Mouse (Mus musculus) embryonic stem cell, embryonic (primary cell): ENCODE measurements around the gene D630039A03Rik.

Experiments
- CTCF ChIA-PET, 4 experiments: fragments of 300-600 bp in 2 of 4; fragments of 350-600 bp in 2 of 4; sonication (Branson Sonifier 250); formaldehyde crosslinking; loops; one replicate each; lab custom pipeline; 2022; ENCODE audit warnings: inconsistent platforms in 2 of 4; lab: Charles Lee
- POLR2A ChIA-PET, 4 experiments: fragments of 300-600 bp in 2 of 4; fragments of 350-600 bp in 2 of 4; sonication (Branson Sonifier 250); formaldehyde crosslinking; loops; one replicate each; lab custom pipeline; 2022; ENCODE audit warnings: antibody characterized with exemption in 4 of 4, inconsistent platforms in 1 of 4; lab: Charles Lee

The D630039A03Rik gene

DNA sequence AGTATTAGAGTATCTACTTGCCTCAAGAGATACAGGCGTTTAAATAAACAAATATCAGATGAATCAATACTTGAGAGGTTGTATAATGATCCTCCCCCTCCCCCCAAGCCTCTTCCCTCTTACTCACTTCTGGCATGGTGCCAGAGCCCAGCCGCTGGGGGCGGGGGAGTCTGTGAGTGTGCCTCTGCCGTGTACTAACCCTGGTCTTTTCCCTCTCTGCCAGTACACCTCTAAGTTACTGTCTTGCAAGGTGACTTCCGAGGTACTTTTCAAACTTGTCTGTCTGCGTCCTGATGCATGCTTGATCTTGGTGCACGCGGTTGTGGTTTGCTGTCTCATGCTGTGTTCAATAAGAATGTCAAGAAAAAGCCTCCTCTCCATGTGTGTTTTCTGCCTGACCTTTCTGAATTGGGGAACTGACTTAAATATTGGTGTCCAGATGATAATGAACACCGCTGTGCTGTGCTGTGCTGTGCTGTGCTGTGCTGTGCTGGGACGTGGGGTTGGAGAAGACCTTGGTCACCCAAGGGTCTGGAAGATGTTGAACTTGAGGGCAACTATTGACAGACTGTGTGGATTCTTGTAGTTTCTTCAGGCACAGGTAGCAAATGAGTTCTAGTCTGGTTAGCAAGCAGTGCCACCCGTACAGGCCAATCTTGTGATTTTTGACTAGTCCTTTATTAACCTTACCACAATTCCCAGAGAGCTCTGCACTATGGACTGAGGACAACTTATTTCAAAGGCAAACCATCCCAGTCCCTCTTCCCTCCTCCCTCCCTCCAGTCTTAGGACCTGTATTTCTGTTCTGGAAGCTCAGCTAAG is 29.8 kb downstream of the D630039A03Rik start:
- POLR2A ChIA-PET = no interaction called here
- CTCF ChIA-PET = interaction anchor here in 1 of 4 experiments (0.6 kb wide), 1 partner anchor 130 kb away, joined by 3 read pairs; no protein-coding TSS in a partner anchor

DNA sequence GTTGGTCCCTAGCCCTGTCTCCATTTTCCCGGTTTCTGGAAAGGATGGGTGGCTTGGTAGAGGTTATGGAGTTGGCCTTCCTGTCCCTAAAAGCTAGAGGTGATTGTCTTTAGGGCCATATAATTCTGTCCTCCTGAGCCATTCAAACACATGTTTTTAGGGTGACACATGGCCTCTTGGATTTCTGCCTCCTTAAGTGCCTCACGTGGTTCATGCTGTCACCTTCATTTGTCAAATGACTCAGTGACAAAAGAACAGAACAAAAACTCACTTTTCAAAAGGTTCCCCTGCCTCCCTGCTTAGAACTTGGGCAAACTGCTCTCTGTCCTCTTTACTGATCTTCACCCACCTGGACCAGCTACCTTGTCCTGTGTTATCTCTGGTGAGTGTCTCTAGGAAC is 30.9 kb downstream of the D630039A03Rik start:
- POLR2A ChIA-PET = interaction anchor here in 1 of 4 experiments (0.5 kb wide), 1 partner anchor 130 kb away, joined by 3 read pairs; no protein-coding TSS in a partner anchor

DNA sequence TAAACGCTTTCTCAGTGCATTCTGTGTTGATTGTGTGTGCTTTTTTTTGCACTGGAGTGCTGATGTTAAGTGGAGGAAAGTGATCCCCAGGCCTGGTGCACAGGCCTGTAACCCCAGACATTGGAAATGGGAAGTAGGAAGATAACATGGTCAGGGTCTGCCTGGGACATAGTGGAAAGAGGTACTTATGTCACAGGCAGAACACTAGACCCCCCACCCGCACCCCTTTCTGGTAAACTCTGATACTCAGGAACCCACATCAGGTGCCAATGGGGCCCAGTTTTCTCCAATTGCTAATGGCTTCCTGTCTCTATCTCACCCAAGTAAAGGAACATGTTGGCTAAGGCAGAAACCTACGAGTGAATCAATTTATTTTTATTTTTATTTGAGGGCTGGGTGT is 31.6 kb downstream of the D630039A03Rik start:
- ChIA-PET CTCF (interaction anchor here in 1 of 4 experiments (0.7 kb wide), 1 partner anchor 160 kb away, joined by 3 read pairs; no protein-coding TSS in a partner anchor), POLR2A (interaction anchor here in 2 of 4 experiments (0.5 to 2.3 kb wide), 3 partner anchors 72 to 129 kb away, joined by 3 to 9 read pairs (median 5); partner anchors contain the start of gene Txn1 (in 1 of the 2))

More for the DNA sequence above, 30.9 kb downstream of the D630039A03Rik start:
- CTCF ChIA-PET = no interaction called here

DNA sequence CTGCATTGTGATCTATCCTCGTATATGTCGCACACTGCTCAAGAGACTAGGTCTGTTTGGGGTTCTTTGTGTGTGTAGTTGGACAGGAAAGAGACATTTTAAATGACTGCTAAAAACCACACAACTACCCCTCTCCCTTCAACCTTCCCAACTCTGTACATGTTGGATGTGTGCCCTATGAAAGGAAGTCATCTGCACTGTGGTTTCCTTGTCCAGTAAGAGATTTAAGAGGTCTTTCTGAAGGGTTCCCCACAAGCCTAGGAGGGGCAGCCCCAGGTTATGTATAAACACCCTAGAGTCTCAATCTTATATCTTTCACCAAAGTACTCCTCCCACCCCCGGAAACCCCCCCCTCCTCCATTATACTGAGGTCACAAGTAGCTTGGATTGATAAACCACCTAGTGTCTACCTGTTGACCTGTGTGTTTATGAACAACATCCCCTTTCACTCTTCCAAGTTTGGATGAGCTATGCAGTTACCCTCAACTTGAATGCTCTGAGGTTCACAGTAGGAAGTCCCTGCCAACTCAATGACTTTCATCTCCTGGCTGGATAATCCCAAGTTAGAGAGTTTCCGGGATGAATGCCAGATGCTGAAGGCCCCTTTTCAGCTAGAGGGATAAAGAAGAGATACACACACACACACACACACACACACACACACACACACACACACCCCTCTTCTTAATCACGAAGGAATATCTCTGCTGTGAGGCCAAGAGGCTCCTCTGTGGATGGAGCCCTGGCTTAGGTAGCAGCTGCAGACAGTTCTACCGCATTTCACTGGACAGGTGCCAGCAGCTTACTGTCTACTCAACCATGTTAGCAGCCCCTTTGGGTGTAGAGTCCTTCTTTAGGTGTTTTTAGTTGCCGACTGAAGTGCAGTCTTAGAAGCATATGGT is 32.3 kb downstream of the D630039A03Rik start:
- ChIA-PET CTCF (interaction anchor here in 2 of 4 experiments (0.6 to 1.5 kb wide), 4 partner anchors 160 to 518 kb away, joined by 3 to 10 read pairs (median 5); no protein-coding TSS in a partner anchor), POLR2A (interaction anchor here in 3 of 4 experiments (0.5 to 2.3 kb wide), 9 partner anchors 15 to 174 kb away, joined by 3 to 9 read pairs (median 4); partner anchors contain the start of gene Txn1 (in 1 of the 3))

DNA sequence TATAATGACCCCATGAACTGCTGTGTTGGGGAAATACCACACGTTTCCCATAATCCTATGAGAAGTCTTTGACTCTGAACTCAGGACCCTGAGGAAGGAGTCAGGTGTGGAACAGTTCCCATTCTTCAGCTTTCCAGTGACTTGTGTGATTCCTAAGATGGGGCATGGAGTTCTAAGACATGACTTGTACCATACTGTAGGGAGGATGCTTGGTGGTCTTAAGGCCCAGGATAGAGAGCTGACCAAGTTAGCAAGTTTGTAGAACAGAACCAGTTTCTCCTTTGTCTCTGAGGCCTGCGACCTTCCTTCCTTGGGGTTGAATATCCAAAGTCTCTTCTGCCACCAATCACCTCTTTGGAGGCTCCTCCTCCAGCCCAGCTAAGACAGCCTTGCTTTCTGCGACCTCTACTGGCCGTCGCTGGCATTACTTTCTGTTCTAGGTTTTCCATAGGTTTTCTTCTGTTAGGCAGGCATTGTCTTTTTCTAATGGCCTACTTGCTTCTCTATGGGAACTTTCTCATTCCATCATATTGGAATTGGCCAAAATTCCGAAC is 36.2 kb downstream of the D630039A03Rik start:
- ChIA-PET CTCF (interaction anchor here (0.6 to 1.7 kb wide), 9 partner anchors 9 to 208 kb away, joined by 3 to 7 read pairs (median 3); no protein-coding TSS in a partner anchor), POLR2A (interaction anchor here in 2 of 4 experiments (0.6 to 1.4 kb wide), 3 partner anchors 9 to 678 kb away, joined by 3 to 9 read pairs (median 3); no protein-coding TSS in a partner anchor)

DNA sequence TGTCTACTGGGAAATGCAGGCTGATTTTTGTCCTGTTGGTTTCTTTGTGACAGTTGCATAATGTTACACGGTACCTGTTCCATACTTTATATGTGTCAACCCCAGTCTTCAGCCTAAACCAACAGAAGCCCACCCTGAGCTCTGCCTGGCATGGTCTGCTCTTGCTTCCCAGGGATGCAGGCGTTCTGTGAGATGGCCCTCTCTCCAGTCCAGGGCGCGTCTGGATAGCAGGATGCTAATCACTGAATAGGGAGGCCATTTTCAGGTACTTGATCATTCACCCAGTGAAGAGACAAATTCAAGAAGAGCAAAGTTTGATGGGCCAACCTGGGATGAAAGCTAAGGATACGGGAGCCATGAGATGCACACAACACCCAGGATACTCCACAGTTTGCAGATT is 37.0 kb downstream of the D630039A03Rik start:
- POLR2A ChIA-PET = interaction anchor here in 1 of 4 experiments (0.6 to 1.4 kb wide), 3 partner anchors 10 to 205 kb away, joined by 3 read pairs; no protein-coding TSS in a partner anchor
- CTCF ChIA-PET = interaction anchor here in 3 of 4 experiments (0.6 to 1.7 kb wide), 5 partner anchors 10 to 206 kb away, joined by 3 to 7 read pairs (median 3); no protein-coding TSS in a partner anchor

DNA sequence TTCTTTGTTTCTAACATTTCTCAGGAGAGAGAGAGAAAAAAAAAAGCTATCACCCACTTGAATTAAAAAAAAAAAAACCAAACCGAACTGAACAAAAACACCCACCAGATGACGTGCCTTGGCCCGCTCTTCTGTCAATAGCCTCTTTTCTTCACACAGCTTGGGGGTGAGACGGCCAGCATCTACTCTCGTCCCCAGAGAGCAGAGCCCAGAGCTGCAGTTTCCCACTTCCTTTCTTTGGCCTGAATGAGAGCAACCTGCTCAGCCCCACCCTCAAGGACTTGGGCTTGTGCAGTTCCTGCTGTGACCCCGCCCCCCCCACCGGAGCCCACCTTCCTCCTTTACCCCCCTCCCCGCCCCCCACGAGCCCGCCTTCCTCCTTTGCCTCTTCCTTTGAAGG is 48.6 kb downstream of the D630039A03Rik start:
- POLR2A ChIA-PET = interaction anchor here (0.6 to 19.9 kb wide), 18 partner anchors 10 to 215 kb away, joined by 3 to 253 read pairs (median 4); no protein-coding TSS in a partner anchor
- CTCF ChIA-PET = interaction anchor here in 2 of 4 experiments (0.5 to 0.7 kb wide), 3 partner anchors 12 to 386 kb away, joined by 3 to 4 read pairs (median 4); no protein-coding TSS in a partner anchor

DNA sequence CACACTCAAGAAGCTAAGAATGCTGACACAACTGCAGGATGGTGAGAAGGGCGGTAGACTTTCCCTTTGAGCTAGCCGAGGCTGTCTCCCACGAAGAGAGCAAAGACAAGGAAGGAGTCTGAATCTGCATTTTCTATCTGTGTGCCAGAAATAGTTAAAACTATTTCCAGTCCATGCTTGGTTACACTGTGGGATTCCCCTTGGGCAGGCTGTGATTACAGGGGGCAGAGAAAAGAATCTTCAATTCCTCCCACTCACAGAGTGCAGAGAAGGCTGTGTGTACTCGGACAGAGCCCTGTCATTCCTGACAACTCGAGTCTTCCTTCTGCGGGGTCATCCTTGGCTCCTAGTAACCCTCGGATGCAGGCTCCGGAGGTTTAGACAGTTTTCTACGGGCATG is 49.1 kb downstream of the D630039A03Rik start:
- ChIA-PET CTCF (interaction anchor here in 1 of 4 experiments (0.5 kb wide), 1 partner anchor 386 kb away, joined by 3 read pairs; no protein-coding TSS in a partner anchor), POLR2A (interaction anchor here in 3 of 4 experiments (0.6 to 19.9 kb wide), 19 partner anchors 9 to 195 kb away, joined by 3 to 253 read pairs (median 4); no protein-coding TSS in a partner anchor)

DNA sequence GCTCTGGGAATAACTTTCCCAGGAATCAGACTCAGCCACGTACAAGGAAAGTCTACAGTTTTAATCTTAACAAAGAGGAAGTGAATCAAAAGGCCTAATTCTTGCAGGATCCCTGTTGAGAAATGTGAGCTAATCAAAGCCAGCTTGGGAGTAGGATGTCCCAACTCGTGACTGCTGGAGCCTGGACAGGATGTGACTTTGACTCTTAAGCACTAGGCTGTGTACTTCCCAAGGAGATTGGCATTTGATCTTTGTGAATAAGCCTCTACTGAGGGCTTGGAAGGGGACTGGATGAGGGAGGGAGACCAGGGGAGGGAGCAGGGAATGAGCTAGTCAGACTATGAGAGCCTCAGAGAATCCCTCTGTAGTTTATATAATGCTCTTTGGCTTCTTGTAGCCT is 50.0 kb downstream of the D630039A03Rik start:
- POLR2A ChIA-PET = interaction anchor here in 3 of 4 experiments (0.5 to 19.9 kb wide), 20 partner anchors 10 to 1715 kb away, joined by 3 to 253 read pairs (median 4); partner anchors contain the start of genes Hsdl2 (in 1 of the 3) and Txn1 (in 1 of the 3)
- CTCF ChIA-PET = interaction anchor here in 1 of 4 experiments (1.6 kb wide), 1 partner anchor 193 kb away, joined by 5 read pairs; no protein-coding TSS in a partner anchor

DNA sequence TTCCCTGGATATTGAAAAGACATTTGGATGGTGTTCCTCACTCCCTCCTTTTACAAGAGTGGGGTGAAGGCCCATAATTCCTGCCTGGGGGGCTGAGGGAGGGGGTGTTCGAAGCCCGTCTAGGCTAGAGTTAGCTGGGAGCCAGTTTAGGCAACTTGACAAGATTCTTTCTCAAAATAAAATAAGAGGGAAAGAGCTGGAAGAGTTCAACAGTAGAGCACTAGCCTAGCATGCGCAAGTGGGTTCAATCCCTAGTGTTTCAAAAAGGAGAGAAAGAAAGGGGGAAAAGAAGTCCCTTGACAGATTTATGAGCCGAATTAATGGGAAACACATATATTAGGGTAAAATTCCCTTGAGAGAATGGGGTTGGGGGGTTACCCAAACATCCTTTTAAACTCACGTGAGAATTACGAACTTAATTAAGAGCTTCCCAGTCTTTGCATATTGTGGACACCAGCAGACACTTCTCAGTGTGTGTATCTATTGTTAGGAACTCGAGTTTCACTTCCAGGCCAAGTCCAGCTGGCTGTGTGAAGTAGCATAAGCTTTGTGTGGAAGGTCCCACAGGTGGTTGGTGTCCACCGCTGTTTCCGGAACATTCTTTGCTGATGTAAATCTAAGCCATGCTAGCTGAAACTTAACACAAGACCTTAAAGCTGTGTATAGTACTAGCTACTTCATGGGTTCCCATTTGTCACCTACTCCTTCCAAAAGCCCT is 53.7 kb downstream of the D630039A03Rik start:
- ChIA-PET POLR2A (interaction anchor here in 3 of 4 experiments (0.7 to 19.9 kb wide), 6 partner anchors 16 to 173 kb away, joined by 3 to 253 read pairs (median 6); no protein-coding TSS in a partner anchor), CTCF (no interaction called here)

DNA sequence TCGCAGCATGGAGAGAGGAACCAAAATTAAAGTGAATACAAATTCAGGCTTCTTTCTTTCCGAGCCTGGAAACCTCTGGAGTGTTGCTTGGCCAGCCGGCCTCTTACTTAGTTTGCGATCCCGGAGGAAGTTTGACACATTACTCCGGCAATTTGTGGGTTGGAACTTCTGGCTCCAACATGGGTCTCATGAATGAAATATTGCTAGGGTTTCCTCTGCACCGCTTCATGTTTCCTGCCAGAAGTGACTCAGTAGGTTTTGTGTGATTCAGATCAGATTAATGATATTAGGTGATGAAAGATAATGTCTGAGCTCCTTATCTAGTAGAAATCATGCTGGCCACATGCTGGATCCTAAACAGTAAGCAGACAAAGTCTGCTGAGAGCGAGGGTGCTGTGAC is 54.2 kb downstream of the D630039A03Rik start:
- CTCF ChIA-PET = no interaction called here
- POLR2A ChIA-PET = interaction anchor here in 1 of 4 experiments (1.0 to 19.9 kb wide), 3 partner anchors 15 to 172 kb away, joined by 3 to 253 read pairs (median 7); no protein-coding TSS in a partner anchor

DNA sequence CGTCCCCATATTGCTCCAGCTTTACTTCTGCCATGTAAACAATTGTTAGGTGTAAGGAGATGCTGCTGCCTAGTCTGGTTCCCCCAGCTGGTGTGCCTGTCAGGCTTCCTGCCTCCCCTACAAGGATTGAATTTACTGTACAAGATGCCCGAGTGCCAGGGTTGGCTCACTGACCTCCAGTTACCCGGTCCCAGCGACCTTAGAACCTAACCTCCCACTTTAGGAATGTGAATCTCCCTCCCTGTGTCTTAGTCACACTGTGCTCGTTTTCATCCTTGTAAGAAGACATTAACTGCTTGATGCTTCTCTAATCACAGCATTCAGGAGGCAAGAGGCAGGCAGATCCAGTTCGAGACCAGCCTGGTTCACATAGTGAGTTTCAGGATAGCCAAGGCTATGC is 54.9 kb downstream of the D630039A03Rik start:
- ChIA-PET POLR2A (interaction anchor here in 2 of 4 experiments (2.0 to 19.9 kb wide), 2 partner anchors 14 to 15 kb away, joined by 14 to 253 read pairs; no protein-coding TSS in a partner anchor), CTCF (interaction anchor here in 1 of 4 experiments (0.6 kb wide), 1 partner anchor 73 kb away, joined by 5 read pairs; no protein-coding TSS in a partner anchor)

DNA sequence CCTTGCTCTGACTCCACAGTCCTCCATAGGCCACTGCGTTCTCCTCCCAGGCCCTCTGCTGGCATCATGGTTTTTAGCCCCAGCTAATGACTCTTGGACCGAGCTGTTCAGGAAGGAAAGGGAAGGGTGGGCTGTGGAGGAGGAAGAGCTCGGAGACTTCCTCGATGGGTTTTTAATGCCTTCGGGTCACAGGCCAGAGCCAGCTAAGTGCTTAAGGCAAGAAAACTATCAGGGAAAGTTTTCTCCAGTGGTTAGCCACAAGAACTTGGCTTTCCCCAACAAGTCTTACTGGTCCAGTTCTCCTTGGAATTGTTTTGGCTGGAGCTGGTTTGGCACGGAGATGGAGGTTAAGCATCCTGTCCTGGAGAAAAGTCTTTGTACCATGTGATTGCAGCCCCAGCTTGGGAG is 55.9 kb downstream of the D630039A03Rik start:
- POLR2A ChIA-PET = interaction anchor here (0.7 to 19.9 kb wide), 11 partner anchors 9 to 97 kb away, joined by 3 to 253 read pairs (median 4); no protein-coding TSS in a partner anchor
- CTCF ChIA-PET = interaction anchor here in 1 of 4 experiments (1.2 kb wide), 1 partner anchor 187 kb away, joined by 3 read pairs; no protein-coding TSS in a partner anchor
